Mouse (Mus musculus) left cerebral cortex, postnatal 36 days (tissue): ENCODE results near the gene Rilpl1. TPM values are rescaled to one million over a fixed set of nuclear protein-coding genes. Genes with fewer than 3 reads are reported as not detected.
A peak's percentile ranks its signal among the peaks of the same experiment; 100 is the strongest.
"Not testable (repeated sequence)": the region's sequence is repeated elsewhere in the genome, so short reads cannot be mapped to it uniquely, and the experiment has no call there.

ENCODE experiments used
- DNase-seq, 2 experiments: peaks; one replicate each; pipeline ENCODE4 v3.0.0; 2021 to 2022; ENCODE audit warnings: low spot score in 2 of 2, mixed read lengths in 1 of 2
- intact Hi-C: fragments of 180-260 bp; cut with DNase I; formaldehyde crosslinking; loops from one replicate; pipeline ENCODE4 v1.15.1; 2025
- total RNA-seq, 2 experiments: library from RNA; stranded (reverse); gene quantifications; 2 replicates each; pipeline ENCODE4 v1.2.3; 2021

Gene Rilpl1
- 10 to 100 TPM; 65.9 to 97.7 TPM for total RNA-seq

DNA sequence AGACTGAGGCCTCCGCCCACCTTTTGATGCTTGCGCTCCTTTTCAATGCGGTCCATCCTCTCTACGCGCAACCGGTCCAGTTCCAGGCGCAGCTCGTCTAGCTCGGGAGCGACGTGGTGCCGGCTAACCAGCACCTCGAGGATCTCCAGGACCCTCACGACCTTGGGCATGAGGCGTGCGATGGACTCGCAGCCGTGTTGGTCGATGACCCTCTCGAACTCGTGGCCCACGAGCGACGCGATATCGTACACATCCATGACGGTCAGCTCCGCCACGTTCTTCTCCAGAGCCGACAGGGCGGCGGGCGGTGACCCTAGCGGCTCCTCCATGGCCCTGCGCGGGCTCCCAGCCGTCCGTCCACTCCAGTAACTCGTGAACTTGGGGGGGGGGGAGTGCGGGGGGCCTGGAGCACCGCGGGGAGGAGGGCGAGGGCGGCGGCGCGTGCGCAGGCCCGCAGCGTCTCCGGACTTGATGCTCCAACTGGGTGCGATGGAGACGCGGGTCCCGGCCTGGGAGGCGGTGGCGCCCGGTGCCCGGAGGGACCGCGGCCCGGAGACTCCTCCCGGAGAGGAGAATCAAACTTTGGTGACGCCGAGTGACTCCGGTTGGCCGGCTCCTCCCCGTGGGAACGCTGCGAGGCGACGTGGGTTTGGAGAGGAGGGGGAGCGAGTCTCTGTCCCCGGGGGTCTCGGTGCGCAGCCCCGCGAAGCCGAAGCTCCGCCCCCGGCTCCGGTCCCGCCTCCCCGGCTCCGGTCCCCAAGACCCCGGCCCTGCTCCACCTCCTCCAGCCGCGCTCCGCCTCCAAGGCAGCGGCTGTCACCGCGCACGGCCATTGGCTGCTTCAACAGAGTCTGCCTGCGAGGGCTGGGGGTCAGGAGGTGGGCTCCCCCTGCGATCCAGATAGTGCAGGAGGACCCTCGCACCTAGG is at the start of gene Rilpl1:
Gene Rilpl1 (minus strand): TSS at position 737 of the 928 bp plus-strand sequence.
- peak; percentile 79 to 84 for DNase-seq
- intact Hi-C loops, result loop anchor here (5.0 kb wide), 1 partner anchor 49 kb away; the partner anchor contains the start of gene Snrnp35

GRCm38 (mm10) chr5:124578633-124579317 is 47.6 kb upstream of the Rilpl1 start, which contains the start of the genes Eif2b1 and Gtf2h3:
Gene Eif2b1 (minus strand): TSS chr5:124579131.
Gene Gtf2h3 (plus strand): TSS chr5:124579140.
- DNase-seq, result peak; percentile 94 to 97
- intact Hi-C loops, result no loop called here

GRCm38 (mm10) chr5:124575467-124575866 is 44.3 kb upstream of the Rilpl1 start:
- intact Hi-C loops, result no loop called here
- DNase-seq, result no peak

DNA sequence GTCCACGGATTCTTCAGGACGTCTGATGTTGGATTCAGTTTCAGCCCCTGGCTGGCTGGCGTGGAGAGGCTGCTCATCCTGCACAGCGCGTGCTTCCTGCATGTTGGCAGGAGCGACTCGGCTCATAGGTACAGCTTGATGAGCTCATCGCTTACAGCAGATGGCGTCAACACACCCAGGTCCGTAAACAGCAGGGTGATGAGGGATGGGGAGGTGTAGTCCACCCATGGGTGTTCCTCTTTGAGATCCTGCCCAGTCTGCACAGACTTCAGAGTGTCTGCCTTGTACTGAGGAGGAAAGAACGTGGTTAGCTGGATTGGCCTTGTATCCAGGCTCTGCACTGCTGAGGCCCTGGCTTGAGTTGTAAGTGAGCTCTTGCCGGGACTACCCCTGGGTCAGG is 39.9 kb upstream of the Rilpl1 start:
- intact Hi-C loops, result no loop called here
- DNase-seq, result peak; percentile 59 to 77

DNA sequence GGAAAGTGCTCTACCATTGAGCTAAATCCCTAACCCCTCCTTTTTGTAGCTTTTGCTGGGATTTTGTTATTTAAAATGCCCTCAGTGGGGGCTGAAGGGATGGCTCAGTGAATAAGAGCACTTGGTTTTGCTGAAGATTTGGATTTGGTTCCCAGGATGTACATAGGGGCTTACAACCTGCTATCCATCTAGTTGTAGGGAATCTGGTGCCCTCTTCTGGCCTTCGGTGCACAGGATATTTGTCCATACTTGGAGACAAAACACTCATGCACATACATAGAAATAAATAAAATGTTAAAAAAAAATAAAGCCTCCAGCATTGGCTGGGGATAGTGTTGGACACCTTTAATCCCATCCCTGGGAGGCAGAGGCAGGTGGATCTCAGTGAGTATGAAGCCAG is 24.0 kb upstream of the Rilpl1 start:
- DNase-seq, result no peak
- intact Hi-C loops, result no loop called here

DNA sequence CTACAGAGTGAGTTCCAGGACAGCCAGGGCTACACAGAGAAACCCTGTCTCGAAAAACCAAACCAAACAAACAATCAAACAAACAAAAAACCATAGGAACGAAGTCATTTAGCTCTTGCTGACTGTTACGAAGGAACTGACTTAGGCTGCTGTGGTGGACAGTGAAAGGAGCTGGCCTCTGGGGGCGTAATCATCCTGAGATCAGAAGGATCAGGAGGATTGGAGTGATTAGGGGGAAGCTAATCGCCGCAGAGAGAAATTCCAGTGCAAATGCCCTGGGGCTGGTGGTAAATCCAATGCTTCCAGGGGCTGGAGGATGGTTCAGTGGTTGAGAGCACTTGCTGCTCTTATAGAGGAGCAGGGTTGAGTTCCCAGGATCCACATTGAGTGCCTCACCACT is 22.4 kb upstream of the Rilpl1 start:
- no peak for DNase-seq
- intact Hi-C loops, result no loop called here

DNA sequence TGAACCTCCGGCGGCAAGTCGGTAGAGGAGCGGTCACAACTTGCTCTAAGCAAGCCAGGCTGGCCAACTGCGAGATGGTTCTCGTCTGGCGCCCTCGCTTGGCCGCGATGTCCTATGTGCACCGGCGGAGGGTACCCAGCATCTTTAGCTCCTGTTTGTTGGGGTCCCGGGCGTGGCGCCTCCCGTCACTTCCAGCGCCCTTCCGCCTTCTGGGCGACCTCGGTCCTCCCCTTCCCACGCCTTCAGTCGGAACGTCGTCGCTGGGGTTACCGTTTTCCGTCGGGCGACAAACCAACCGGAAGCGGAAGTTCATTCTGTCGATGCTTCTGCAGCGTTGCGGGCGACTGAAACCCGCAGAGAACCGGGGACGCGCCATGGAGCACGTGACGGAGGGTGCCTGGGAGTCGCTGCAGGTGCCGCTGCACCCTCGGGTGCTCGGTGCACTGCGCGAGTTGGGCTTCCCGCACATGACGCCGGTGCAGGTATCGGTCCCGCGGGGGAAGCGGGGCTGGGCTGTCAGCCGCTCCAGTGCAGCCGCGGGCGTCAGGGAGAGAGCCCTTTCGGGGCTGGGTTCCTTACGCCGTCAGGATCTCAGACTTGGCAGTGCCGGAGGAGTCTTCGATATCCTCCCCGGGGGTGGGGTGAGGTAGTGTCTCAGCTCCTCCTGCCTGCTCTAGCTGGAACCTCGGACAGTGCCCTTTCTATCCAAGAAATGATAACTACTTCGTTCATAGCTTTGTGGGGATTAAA is 21.5 kb upstream of the Rilpl1 start, which contains the start of gene Ddx55:
Gene Ddx55 (plus strand): TSS at position 307 of the 750 bp plus-strand sequence.
- peak; percentile 90 to 92 for DNase-seq
- intact Hi-C loops, result no loop called here

- intact Hi-C loops, result no loop called here
- no peak for DNase-seq
Measured at GRCm38 (mm10) chr5:124552094-124552472, 20.9 kb upstream of the Rilpl1 start.

DNA sequence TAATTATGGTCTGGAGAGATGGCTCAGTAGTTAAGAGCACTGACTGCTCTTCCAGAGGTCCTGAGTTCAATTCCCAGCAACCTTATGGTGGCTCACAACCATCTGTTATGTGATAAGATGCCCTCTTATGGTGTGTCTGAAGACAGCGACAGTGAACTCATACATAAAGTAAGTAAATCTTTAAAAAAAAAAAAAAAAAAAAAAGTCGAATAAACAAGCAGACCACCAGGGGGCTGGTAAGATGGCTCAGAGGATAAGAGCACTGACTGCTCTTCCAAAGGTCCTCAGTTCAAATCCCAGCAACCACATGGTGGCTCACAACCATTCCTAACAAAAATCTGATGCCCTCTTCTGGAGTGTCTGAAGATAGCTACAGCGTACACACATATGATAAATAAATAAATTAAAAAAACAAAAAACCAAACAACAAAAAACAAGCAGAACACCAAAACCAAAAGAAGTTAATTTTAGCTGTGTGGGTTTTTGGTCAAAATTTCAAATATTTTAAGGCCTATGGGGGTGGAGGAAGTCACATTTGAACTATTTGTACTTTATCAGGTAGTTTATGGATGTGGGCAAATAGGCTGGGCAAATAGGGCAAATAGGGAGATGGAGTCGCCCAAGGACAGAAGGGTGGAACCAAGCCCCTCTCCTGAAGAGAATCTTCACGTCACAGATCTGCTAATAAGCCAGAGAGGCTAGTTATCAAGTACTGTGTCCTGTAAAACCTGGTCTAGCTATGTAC is 20.3 kb upstream of the Rilpl1 start:
- DNase-seq, intact Hi-C loops: not testable (repeated sequence)

DNA sequence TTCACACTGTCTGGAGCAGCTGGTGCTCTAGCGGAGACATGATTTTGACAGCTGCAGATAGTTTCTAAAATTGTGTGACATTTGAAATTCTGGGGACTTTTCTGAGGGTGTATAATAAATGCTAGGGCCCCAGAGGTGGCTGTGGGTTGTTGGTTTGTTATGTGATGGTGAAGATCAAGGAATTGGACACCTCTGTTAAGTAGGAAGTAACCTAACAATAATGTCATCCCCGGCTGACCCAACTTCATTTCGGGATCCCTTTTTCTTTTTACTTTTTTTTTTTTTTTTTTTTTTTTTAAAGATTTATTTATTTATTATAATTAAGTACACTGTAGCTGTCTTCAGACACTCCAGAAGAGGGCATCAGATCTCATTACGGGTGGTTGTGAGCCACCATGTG is 19.5 kb upstream of the Rilpl1 start:
- DNase-seq, intact Hi-C loops: not testable (repeated sequence)

DNA sequence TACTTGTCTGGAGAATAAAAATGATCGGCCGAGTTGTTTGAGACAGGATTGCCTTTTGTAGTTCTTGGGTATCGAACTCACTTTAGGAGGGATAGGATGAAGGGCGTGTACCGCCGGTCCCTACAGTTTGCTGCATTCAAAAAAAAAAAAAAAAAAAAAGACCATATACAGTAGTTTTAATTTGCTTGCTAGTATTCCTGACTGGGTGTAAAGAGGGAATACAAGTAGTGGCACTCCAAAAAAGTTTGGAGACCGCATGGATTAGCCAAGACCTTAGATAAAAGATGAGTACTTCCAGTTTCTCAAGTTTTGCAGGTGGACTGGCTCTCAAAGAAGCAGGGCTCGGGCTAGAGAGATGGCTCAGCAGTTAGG is 10.4 kb upstream of the Rilpl1 start:
- intact Hi-C loops, result no loop called here

GRCm38 (mm10) chr5:124540905-124541601 is 9.9 kb upstream of the Rilpl1 start:
- peak; percentile 44 to 60 for DNase-seq
- intact Hi-C loops, result no loop called here

More for the DNA sequence above, 10.4 kb upstream of the Rilpl1 start:
- DNase-seq, result no peak

DNA sequence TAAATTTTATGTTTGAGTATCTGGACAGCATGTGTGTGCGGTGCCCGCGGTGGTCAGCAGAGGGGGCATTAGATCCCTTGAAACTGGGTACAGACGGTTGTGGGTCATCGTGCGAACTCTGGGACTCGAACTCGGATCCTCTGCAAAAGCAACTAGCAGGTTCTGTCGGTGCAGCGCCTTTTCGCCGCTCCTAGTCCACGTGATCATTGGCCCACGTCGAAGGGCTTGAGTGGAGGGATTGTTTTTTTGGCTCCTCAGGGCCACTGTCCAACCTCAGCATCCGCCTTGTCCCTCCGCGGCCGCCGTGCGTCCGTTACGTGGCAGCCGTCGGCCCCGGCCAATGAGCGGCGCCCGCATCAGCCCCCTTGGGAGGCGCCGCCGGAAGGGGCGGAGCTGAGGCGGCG is 9.2 kb upstream of the Rilpl1 start, which contains the start of gene Tmed2:
Gene Tmed2 (plus strand): TSS at position 313 of the 404 bp plus-strand sequence.
- intact Hi-C loops, result no loop called here
- peak; percentile 97 to 99 for DNase-seq

DNA sequence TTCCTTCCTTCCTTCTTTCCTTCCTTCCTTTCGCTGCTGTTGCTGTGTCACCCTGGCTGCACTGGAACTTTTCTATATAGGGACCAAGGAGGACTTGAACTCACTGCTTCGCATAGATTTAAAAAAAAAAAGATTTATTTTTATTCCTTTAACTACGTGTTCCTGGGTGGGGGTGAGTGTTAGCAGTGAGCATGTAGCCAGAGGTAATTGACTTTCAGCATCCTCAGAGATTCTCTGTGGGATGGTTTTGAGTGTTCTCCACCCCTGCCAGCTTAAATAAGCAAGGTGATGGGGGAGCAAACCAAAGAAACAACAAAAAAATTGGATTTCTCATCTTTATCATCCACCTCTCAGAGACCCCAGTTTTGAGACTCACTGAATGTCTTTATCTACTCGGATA is 8.7 kb upstream of the Rilpl1 start:
- no peak for DNase-seq
- intact Hi-C loops, result loop anchor here (2.0 kb wide), 1 partner anchor 115 kb away; no protein-coding TSS in a partner anchor

DNA sequence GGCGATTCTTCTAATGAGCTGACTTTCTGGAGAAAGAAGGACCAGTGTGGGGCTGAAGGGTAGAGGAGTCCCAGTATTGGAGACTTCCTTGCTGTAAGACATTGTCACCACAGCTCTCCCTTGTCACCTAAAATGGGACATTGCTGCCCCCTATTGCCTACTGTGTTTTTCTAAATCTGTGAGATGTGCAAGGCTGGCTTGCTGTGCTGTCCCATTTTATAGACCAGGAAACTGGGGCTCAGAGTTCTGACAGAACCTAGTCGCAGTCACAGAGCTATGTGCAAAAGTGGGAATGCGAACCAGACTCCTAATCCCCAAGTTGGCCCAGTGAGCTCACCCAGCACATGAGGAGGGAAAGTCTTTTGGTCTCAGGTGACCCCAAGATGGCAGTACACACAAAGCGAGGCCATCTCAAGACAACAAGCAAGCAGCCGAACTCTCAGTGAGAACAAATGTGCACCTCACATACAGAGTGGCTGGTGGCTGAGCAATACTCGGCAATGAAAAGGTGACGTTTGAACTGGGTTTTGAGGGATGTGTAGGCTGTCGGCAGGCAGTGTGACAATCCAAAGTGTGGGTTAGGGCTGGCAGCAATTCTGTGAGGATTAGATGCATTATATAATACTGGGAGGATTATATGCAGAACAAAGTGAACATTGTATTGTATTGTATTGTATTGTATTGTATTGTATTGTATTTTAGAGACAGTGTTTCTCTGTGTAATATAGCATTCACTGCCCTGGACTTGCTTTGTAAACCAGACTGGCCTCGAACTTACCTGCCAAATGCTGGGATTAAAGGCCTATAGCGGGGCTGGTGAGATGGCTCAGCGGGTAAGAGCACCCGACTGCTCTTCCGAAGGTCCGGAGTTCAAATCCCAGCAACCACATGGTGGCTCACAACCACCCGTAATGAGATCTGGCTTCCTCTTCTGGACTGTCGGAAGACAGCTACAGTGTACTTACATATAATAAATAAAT is 7.9 kb upstream of the Rilpl1 start:
- intact Hi-C loops, result loop anchor here (2.0 kb wide), 1 partner anchor 114 kb away; no protein-coding TSS in a partner anchor
- peak; percentile 47 to 53 for DNase-seq

DNA sequence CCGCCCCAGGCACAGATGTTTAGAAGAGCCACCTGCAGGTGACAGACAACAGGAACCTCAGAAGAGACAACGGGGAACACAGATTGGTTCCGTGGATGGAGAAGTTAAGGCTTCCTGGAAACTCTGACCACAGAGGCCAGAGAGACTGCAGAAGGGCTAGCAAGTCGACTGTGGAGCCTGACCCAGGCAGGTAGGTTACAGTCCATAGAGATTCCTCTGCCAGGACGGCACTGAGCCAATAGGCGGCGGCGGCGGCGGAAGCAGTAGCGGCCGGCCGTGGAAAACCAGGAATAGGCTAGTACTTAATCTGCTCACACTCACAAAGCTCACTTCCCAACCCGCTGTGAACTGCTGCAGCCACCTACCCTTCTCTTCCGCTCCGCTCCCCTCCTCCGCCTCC is 5.6 kb upstream of the Rilpl1 start:
- peak in 1 of 2 experiments; percentile 38 for DNase-seq
- intact Hi-C loops, result no loop called here

DNA sequence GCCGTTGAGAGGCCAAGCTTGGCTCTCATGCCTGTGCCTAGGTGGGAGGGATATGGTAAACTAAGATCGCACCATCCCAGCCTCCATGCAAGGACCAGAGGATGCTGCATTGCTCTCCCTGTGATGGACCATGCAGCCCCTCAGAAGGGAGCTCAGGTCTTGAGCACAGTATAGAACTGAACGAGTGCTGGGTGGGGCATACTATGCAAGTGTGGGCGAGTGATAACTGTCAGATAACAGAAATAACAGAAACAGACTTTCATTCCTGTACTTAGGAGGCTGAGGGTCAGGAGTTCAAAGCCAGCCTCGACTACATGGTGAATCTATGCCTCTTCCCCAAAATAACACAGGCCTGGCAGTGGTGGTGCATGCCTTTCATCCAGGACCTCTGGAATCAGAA is 3.8 kb upstream of the Rilpl1 start:
- intact Hi-C loops, result no loop called here
- DNase-seq, result no peak
